Mouse (Mus musculus) Patski (cell line): ENCODE measurements around the gene Arhgdia. TPM values are rescaled to one million over a fixed set of nuclear protein-coding genes. Genes with fewer than 3 reads are reported as not detected.
A peak's percentile ranks its signal among the peaks of the same experiment; 100 is the strongest.

Experiments used
- ATAC-seq: fragments of 100-300 bp; one replicate; pipeline ENCODE4 v1.8.0; 2021
- CTCF ChIA-PET: fragments of 350-600 bp; sonication (Branson Sonifier 250); formaldehyde crosslinking; loops from one replicate; lab custom pipeline; 2022; ENCODE audit warnings: inconsistent platforms; lab: Charles Lee
- POLR2A ChIA-PET: fragments of 350-600 bp; sonication (Branson Sonifier 250); formaldehyde crosslinking; loops from one replicate; lab custom pipeline; 2022; ENCODE audit warnings: antibody characterized with exemption, inconsistent platforms; lab: Charles Lee
- DNase-seq: peaks from one replicate; pipeline ENCODE4 v3.0.0-alpha.2; 2011; ENCODE audit warnings: low read depth, low spot score
- H3K27me3 ChIP-seq: fragments of 371-371 bp; one replicate; pipeline ENCODE4 v1.5.1; 2021
- CTCF ChIP-seq: fragments of 100-300 bp; IDR thresholded peaks from one replicate; pipeline ENCODE4 v1.5.1; 2021
- in situ Hi-C: fragments of 300-500 bp; cut with MboI; formaldehyde crosslinking; loops from 3 replicates; pipeline ENCODE4 v1.11.1; 2018; ENCODE audit warnings: low pct_unique_long_range_greater_than_20kb, mixed read lengths
- polyA plus RNA-seq: library from polyadenylated mRNA; unstranded; gene quantifications from one replicate; pipeline ENCODE4 v1.2.3, GENCODE M21; 2021

Arhgdia gene
- polyA plus RNA-seq, 1 experiment from 2014 or later: 439 TPM

- POLR2A ChIA-PET: interaction anchor here (0.8 to 1.6 kb wide), 2 partner anchors 9 to 135 kb away, joined by 3 to 5 read pairs; partner anchors contain the start of gene Mafg
- CTCF ChIA-PET: interaction anchor here (1.0 to 1.8 kb wide), 3 partner anchors 19 to 101 kb away, joined by 3 to 10 read pairs (median 3); partner anchors contain the start of gene Pycr1
- no peak for TF ChIP-seq CTCF
- DNase-seq (no peak), ATAC-seq (peak; percentile 47)
- H3K27me3 ChIP-seq: no peaks in the 10 kb centered on the region
- in situ Hi-C loops: loop anchor here (5.0 kb wide), 1 partner anchor 88 kb away; the partner anchor contains the start of genes Cenpx and Lrrc45
Measured at GRCm38 (mm10) chr11:120624680-120625111, 43.3 kb upstream of the Arhgdia start.

DNA sequence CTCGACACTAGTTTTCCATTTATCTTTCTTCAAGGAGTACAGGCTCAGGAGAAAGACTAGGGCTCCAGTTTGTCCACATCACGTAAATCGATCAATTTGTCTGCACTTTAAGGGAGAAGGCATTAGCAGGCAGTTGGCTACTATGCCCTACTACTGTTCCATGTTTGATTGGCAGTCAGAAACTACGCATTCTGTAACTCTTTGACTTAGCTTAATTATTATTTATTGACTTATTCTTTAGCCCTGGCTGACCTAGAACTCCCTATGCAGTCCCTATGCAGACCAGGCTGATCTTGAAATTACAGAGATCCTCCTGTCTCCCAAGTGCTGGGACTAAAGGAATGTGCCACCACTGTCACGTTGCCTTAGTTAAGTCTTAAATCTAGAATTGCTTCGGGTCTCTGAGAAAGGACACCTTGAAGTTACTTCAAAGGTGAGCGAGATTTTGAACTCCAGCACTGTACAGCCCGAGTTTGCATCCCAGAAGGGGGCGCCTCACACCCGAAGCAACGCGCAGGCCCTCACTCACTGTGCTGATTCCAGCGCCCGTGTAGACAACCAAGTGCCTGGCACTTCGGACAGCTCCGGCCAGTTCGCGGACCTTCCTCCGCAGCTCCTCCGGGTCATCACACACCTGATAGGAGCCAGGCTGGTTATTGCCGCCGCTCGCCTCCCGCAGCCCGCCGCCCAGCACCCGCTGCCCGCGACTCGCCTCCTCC is 42.7 kb upstream of the Arhgdia start:
- TF ChIP-seq CTCF: no peak
- POLR2A ChIA-PET: interaction anchor here (0.7 to 1.6 kb wide), 4 partner anchors 9 to 134 kb away, joined by 3 to 5 read pairs (median 4); partner anchors contain the start of gene Mafg
- DNase-seq: no peak

GRCm38 (mm10) chr11:120622805-120623204 is 41.4 kb upstream of the Arhgdia start:
- ChIA-PET CTCF (interaction anchor here (1.3 to 1.4 kb wide), 2 partner anchors 40 to 154 kb away, joined by 3 to 4 read pairs; no protein-coding TSS in a partner anchor), POLR2A (interaction anchor here (0.9 to 1.5 kb wide), 2 partner anchors 38 to 163 kb away, joined by 3 to 4 read pairs; no protein-coding TSS in a partner anchor)
- DNase-seq (no peak), ATAC-seq (no peak)
- no peak for TF ChIP-seq CTCF
- no peaks in the 10 kb centered on the region for H3K27me3 ChIP-seq
- in situ Hi-C loops: no loop called here

More for the DNA sequence above, 42.7 kb upstream of the Arhgdia start:
- in situ Hi-C loops: no loop called here
- CTCF ChIA-PET: interaction anchor here (0.6 to 1.8 kb wide), 6 partner anchors 9 to 152 kb away, joined by 3 to 10 read pairs (median 3); partner anchors contain the start of genes Cenpx, Lrrc45, Mafg and Pycr1
- peak; percentile 74 for ATAC-seq
- no peaks in the 10 kb centered on the region for H3K27me3 ChIP-seq

DNA sequence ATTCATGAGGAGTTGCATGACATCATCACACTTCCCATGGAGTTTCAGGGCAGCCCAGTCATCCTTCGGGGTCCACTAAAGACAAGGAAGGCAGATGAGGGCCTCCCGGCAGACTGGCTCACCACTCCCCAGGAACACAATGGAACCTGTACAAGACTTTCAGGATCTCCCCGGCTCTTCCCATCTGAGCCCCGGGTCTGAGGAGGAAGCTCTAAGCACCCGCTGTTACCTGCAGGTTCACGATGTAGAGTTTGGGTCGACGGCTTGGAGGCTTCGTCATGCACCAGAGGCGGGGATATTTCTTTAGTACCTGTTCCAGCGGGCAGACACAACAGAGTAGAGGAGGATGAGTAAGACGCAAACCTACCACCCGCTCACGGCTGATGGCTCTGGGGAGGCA is 38.8 kb upstream of the Arhgdia start:
- ChIA-PET POLR2A (no interaction called here), CTCF (no interaction called here)
- no peaks in the 10 kb centered on the region for H3K27me3 ChIP-seq
- TF ChIP-seq CTCF: no peak
- DNase-seq (no peak), ATAC-seq (no peak)
- in situ Hi-C loops: no loop called here

GRCm38 (mm10) chr11:120618619-120619535 is 37.5 kb upstream of the Arhgdia start:
- no peaks in the 10 kb centered on the region for H3K27me3 ChIP-seq
- POLR2A ChIA-PET: interaction anchor here (0.6 kb wide), 2 partner anchors 66 to 151 kb away, joined by 3 to 4 read pairs; no protein-coding TSS in a partner anchor
- no peak for TF ChIP-seq CTCF
- in situ Hi-C loops: no loop called here
- DNase-seq (no peak), ATAC-seq (no peak)
- CTCF ChIA-PET: no interaction called here

DNA sequence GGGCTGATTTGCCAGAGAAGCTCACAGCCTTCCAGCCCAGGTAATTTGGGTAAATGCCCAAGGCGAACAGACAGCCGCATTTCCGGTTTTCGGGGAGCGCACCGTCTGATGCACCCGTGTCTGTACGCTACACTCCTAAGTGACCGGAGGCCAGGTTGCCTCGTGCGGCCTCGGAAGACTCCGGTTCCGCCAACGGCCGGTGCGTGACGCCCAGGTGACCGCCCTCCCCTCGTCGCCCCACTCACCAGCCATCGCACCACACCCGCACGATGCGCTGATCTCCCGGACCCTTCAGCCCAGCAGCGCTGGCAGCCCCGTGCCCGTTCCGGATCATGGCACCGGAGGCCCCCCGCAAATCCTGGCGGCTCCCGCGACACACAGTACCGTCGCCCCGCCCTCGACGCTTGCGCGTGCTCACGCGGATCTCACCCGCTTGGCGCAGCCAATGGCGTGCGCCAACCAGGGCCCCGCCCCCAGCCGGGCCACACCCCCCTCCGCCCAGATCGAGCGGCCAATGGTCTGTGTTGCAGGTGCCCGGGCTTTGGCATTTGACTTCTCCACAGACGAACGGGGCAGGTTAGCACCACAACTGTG is 36.2 kb upstream of the Arhgdia start, which contains the start of gene Pcyt2:
TSS of gene Pcyt2 (minus strand) at position 418 of the 594 bp plus-strand sequence.
- H3K27me3 ChIP-seq: no peaks in the 10 kb centered on the region
- ChIA-PET POLR2A (interaction anchor here (0.8 kb wide), 1 partner anchor 35 kb away, joined by 3 read pairs; no protein-coding TSS in a partner anchor), CTCF (interaction anchor here (1.5 kb wide), 1 partner anchor 35 kb away, joined by 3 read pairs; no protein-coding TSS in a partner anchor)
- no peak for TF ChIP-seq CTCF
- ATAC-seq (peak; percentile 78), DNase-seq (no peak)
- in situ Hi-C loops: no loop called here

GRCm38 (mm10) chr11:120616617-120617294 is 35.3 kb upstream of the Arhgdia start:
- ATAC-seq (no peak), DNase-seq (no peak)
- no peak for TF ChIP-seq CTCF
- H3K27me3 ChIP-seq: no peaks in the 10 kb centered on the region
- ChIA-PET POLR2A (interaction anchor here (0.8 to 1.5 kb wide), 5 partner anchors 16 to 179 kb away, joined by 3 read pairs; partner anchors contain the start of gene Mafg), CTCF (interaction anchor here (1.2 to 1.5 kb wide), 3 partner anchors 14 to 159 kb away, joined by 3 to 5 read pairs (median 4); no protein-coding TSS in a partner anchor)
- in situ Hi-C loops: no loop called here

GRCm38 (mm10) chr11:120615606-120616203 is 34.3 kb upstream of the Arhgdia start:
- DNase-seq: no peak
- in situ Hi-C loops: no loop called here
- ChIA-PET CTCF (interaction anchor here (1.2 to 1.3 kb wide), 2 partner anchors 15 to 161 kb away, joined by 4 to 5 read pairs; no protein-coding TSS in a partner anchor), POLR2A (interaction anchor here (0.6 to 1.5 kb wide), 4 partner anchors 17 to 180 kb away, joined by 3 read pairs; partner anchors contain the start of gene Mafg)
- no peaks in the 10 kb centered on the region for H3K27me3 ChIP-seq
- no peak for TF ChIP-seq CTCF
- no peak for ATAC-seq
